Mouse (Mus musculus): ENCODE data around the gene Prpf31. TPM values are rescaled to one million over a fixed set of nuclear protein-coding genes. Genes with fewer than 3 reads are reported as not detected.

Gene Prpf31
- total and polyA plus RNA-seq, 3 experiments = 146 to 334 (median 187) TPM

GRCm38 (mm10) chr7:3614021-3614420, 15.8 kb upstream of the Prpf31 start:
- TF ChIP-seq RAD21 (IDR thresholded peaks at IDR 0.05; ENCODE audit: low read depth, low read length) = no peak
- TF ChIP-seq MYC (IDR thresholded peaks at IDR 0.05; ENCODE audit: low read depth, low read length) = peak; percentile 26; the same call in 1 of the 2 replicates
- TF ChIP-seq MAX (IDR thresholded peaks at IDR 0.05; ENCODE audit: low read length) = no peak
- TF ChIP-seq ZNF384 (IDR thresholded peaks at IDR 0.05; ENCODE audit: low read depth, low read length) = no peak
- peak in 1 of 2 experiments; percentile 35; a peak in 1 of 4 replicates for TF ChIP-seq EP300 (IDR thresholded peaks at IDR 0.05; ENCODE audit: low read depth in 1 of 2, low read length in 2 of 2)
- TF ChIP-seq MAFK (IDR thresholded peaks at IDR 0.05; ENCODE audit: borderline replicate concordance, low read depth, low read length) = no peak
- TF ChIP-seq CTCF (IDR thresholded peaks at IDR 0.05 in 2 of 3, conservative IDR thresholded peaks at IDR 0.05 in 1 of 3; ENCODE audit: control insufficient read depth in 1 of 3, insufficient read depth in 1 of 3, low read depth in 2 of 3, low read length in 3 of 3, poor library complexity in 1 of 3, severe bottlenecking in 1 of 3) = no peak
- TF ChIP-seq MXI1 (IDR thresholded peaks at IDR 0.05; ENCODE audit: low read depth, low read length) = no peak
- 0 out of 2 replicates have a peak, but pooled peaks have one; percentile 24 for TF ChIP-seq SIN3A (IDR thresholded peaks at IDR 0.05; ENCODE audit: low read length)
- TF ChIP-seq MEF2A (IDR thresholded peaks at IDR 0.05; ENCODE audit: extremely low read depth, insufficient replicate concordance, low read depth, low read length, poor library complexity, severe bottlenecking) = no peak
- TF ChIP-seq ZMIZ1 (IDR thresholded peaks at IDR 0.05; ENCODE audit: low read depth, low read length) = no peak
- no peak for TF ChIP-seq POLR2AphosphoS2 (IDR thresholded peaks at IDR 0.05; ENCODE audit: low read length)
- no peak overlapping the region for H3K27ac ChIP-seq (ENCODE audit: control insufficient read depth, low read depth, low read length)
- H3K4me3 ChIP-seq (ENCODE audit: control insufficient read depth in 1 of 2, insufficient read depth in 1 of 2, low read depth in 2 of 2, low read length in 2 of 2) = no peak overlapping the region

GRCm38 (mm10) chr7:3616057-3616388, 13.8 kb upstream of the Prpf31 start, which contains the start of gene Oscar:
TSS of gene Oscar (minus strand) at chr7:3616157.
- H3K27ac ChIP-seq (ENCODE audit: control insufficient read depth, low read depth, low read length) = no peak within 1 kb of the TSS
- TF ChIP-seq ELF1 (IDR thresholded peaks at IDR 0.05; ENCODE audit: low read depth, low read length) (no peak), ZC3H11A (IDR thresholded peaks at IDR 0.05; ENCODE audit: low read depth, low read length) (no peak), MYB (IDR thresholded peaks at IDR 0.05; ENCODE audit: low read depth, low read length) (no peak), SMC3 (IDR thresholded peaks at IDR 0.05; ENCODE audit: low read depth, low read length) (no peak), TCF12 (IDR thresholded peaks at IDR 0.05; ENCODE audit: low read depth, low read length) (no peak), UBTF (IDR thresholded peaks at IDR 0.05; ENCODE audit: borderline replicate concordance, insufficient read depth, low read depth, low read length) (no peak), ETS1 (IDR thresholded peaks at IDR 0.05; ENCODE audit: low read depth, low read length) (no peak), EP300 (IDR thresholded peaks at IDR 0.05; ENCODE audit: low read depth in 1 of 2, low read length in 2 of 2) (no peak), CHD2 (IDR thresholded peaks at IDR 0.05; ENCODE audit: low read length) (no peak), MAFK (IDR thresholded peaks at IDR 0.05; ENCODE audit: borderline replicate concordance, low read depth, low read length) (no peak), RAD21 (IDR thresholded peaks at IDR 0.05; ENCODE audit: low read depth, low read length) (no peak)
- peak within 1 kb of the TSS; percentile 46 to 85 for H3K4me3 ChIP-seq (ENCODE audit: control insufficient read depth in 1 of 2, insufficient read depth in 1 of 2, low read depth in 2 of 2, low read length in 2 of 2)
- H3K9ac ChIP-seq (ENCODE audit: control insufficient read depth, low read depth, low read length, poor library complexity, severe bottlenecking) = peak within 1 kb of the TSS; percentile 33
- peaks cover 7% of the 10 kb centered on the region for H3K79me2 ChIP-seq (ENCODE audit: control insufficient read depth, insufficient read depth, low read length, poor library complexity)
- no peaks in the 10 kb centered on the region for H3K27me3 ChIP-seq (ENCODE audit: control insufficient read depth in 1 of 2, insufficient read depth in 2 of 2, low read length in 2 of 2)
- peaks cover 2 to 21% of the 10 kb centered on the region in 2 experiments for H3K4me1 ChIP-seq (ENCODE audit: control insufficient read depth in 1 of 2, insufficient read depth in 2 of 2, low read length in 2 of 2)
- peaks cover 2 to 9% of the 10 kb centered on the region in 2 experiments; a peak in 3 of 4 replicates for H3K36me3 ChIP-seq (ENCODE audit: control insufficient read depth in 1 of 2, insufficient read depth in 2 of 2, low read length in 2 of 2)
- DNase-seq (ENCODE audit: low read depth, low spot score) = no peak
- H3K9me3 ChIP-seq (replicated peaks; ENCODE audit: insufficient read depth, low read length) = no peaks in the 10 kb centered on the region

More at GRCm38 (mm10) chr7:3614021-3614420, 15.8 kb upstream of the Prpf31 start:
- Histone ChIP-seq H3K27me3 (ENCODE audit: control insufficient read depth in 1 of 2, insufficient read depth in 2 of 2, low read length in 2 of 2) (no peaks in the 10 kb centered on the region), H3K4me1 (ENCODE audit: control insufficient read depth in 1 of 2, insufficient read depth in 2 of 2, low read length in 2 of 2) (peaks cover 2 to 21% of the 10 kb centered on the region in 2 experiments), H3K79me2 (ENCODE audit: control insufficient read depth, insufficient read depth, low read length, poor library complexity) (peaks cover 7% of the 10 kb centered on the region), H3K9ac (ENCODE audit: control insufficient read depth, low read depth, low read length, poor library complexity, severe bottlenecking) (no peak overlapping the region), H3K36me3 (ENCODE audit: control insufficient read depth in 1 of 2, insufficient read depth in 2 of 2, low read length in 2 of 2) (peaks cover 0 to 9% of the 10 kb centered on the region in 2 experiments; a peak in 2 of 4 replicates), H3K9me3 (replicated peaks; ENCODE audit: insufficient read depth, low read length) (no peaks in the 10 kb centered on the region)
- DNase-seq (ENCODE audit: low read depth, low spot score) = peak; percentile 74

Measured in MEL (cell line).